Mouse (Mus musculus) CH12.LX (cell line): ENCODE measurements around the gene Ccdc89. TPM values are rescaled to one million over a fixed set of nuclear protein-coding genes. Genes with fewer than 3 reads are reported as not detected.

Experiments
- DNase-seq: peaks from one replicate; pipeline ENCODE4 v3.0.0-alpha.2; 2013; ENCODE audit errors: extremely low read depth
- H3K27ac ChIP-seq: 2 replicates; pipeline ENCODE4 v1.5.1; 2012; ENCODE audit warnings: low read depth, mild to moderate bottlenecking, control low read depth, moderate library complexity; ENCODE audit not compliant: insufficient read depth
- H3K27me3 ChIP-seq: replicated peaks from 2 replicates; pipeline ENCODE3; 2012; ENCODE audit warnings: inconsistent platforms
- H3K36me3 ChIP-seq, 2 experiments: replicated peaks in 1 of 2; 2 replicates each; pipeline versions ENCODE3 to v1.6.1; 2012; ENCODE audit warnings: inconsistent platforms in 1 of 2, low read length in 1 of 2, mild to moderate bottlenecking in 1 of 2, mixed read lengths in 1 of 2, moderate library complexity in 1 of 2; ENCODE audit not compliant: control insufficient read depth in 1 of 2, insufficient read depth in 1 of 2
- H3K4me1 ChIP-seq, 2 experiments: 2 replicates each; pipeline ENCODE4 v1.6.1; 2012; ENCODE audit warnings: inconsistent platforms in 1 of 2, moderate library complexity in 1 of 2; ENCODE audit not compliant: insufficient read depth in 2 of 2, control insufficient read depth in 1 of 2
- H3K4me2 ChIP-seq: 2 replicates; pipeline ENCODE4 v1.6.1; 2012; ENCODE audit warnings: low read depth, mild to moderate bottlenecking, control low read depth; ENCODE audit not compliant: poor library complexity, insufficient read depth, severe bottlenecking
- H3K4me3 ChIP-seq, 3 experiments: fragments of 150-350 bp in 1 of 3; sonication (generic) in 1 of 3; replicated peaks in 1 of 3; 2 replicates each; pipeline versions ENCODE3 to v1.5.1; 2011 to 2012; ENCODE audit warnings: low read depth in 2 of 3, low read length in 2 of 3, mild to moderate bottlenecking in 2 of 3, moderate library complexity in 2 of 3, control low read depth in 1 of 3, improper control_type of control experiment in 1 of 3, inconsistent platforms in 1 of 3, mixed read lengths in 1 of 3; ENCODE audit not compliant: poor library complexity in 1 of 3
- H3K79me2 ChIP-seq: replicated peaks from 2 replicates; pipeline ENCODE4 v1.6.1; 2012; ENCODE audit warnings: mild to moderate bottlenecking, moderate library complexity; ENCODE audit not compliant: control insufficient read depth, poor library complexity, insufficient read depth, severe bottlenecking; ENCODE audit errors: extremely low read depth
- H3K9ac ChIP-seq: 2 replicates; pipeline ENCODE4 v1.6.1; 2012; ENCODE audit warnings: low read depth, mild to moderate bottlenecking, control low read depth, moderate library complexity; ENCODE audit not compliant: insufficient read depth
- H3K9me3 ChIP-seq: replicated peaks from 2 replicates; pipeline ENCODE3; 2012; ENCODE audit warnings: low read length, inconsistent platforms, mixed read lengths
- BHLHE40 ChIP-seq: IDR thresholded peaks from 2 replicates; pipeline ENCODE4 v1.6.1; 2011; ENCODE audit warnings: mild to moderate bottlenecking, low read depth, low read length, improper control_type of control experiment
- CHD1 ChIP-seq: IDR thresholded peaks from 2 replicates; pipeline ENCODE4 v1.6.1; 2012; ENCODE audit warnings: low read depth, low read length, improper control_type of control experiment, inconsistent platforms
- CHD2 ChIP-seq: IDR thresholded peaks from 2 replicates; pipeline ENCODE4 v1.6.1; 2011; ENCODE audit warnings: low read length, improper control_type of control experiment
- CTCF ChIP-seq, 2 experiments: IDR thresholded peaks in 1 of 2; conservative IDR thresholded peaks in 1 of 2; 2 replicates each; pipeline ENCODE4 v1.5.1; 2011 to 2012; ENCODE audit warnings: low read depth in 2 of 2, low read length in 2 of 2, improper control_type of control experiment in 1 of 2, inconsistent platforms in 1 of 2, mild to moderate bottlenecking in 1 of 2, moderate library complexity in 1 of 2
- E2F4 ChIP-seq: IDR thresholded peaks from 2 replicates; pipeline ENCODE4 v1.6.1; 2011; ENCODE audit warnings: low read depth, low read length, improper control_type of control experiment; ENCODE audit not compliant: insufficient replicate concordance
- ELF1 ChIP-seq: IDR thresholded peaks from 2 replicates; pipeline ENCODE4 v1.6.1; 2014; ENCODE audit warnings: low read depth, mild to moderate bottlenecking, inconsistent platforms, low read length, improper control_type of control experiment
- EP300 ChIP-seq: IDR thresholded peaks from 2 replicates; pipeline ENCODE4 v1.6.1; 2011; ENCODE audit warnings: low read length, improper control_type of control experiment
- ETS1 ChIP-seq: conservative IDR thresholded peaks from 2 replicates; pipeline ENCODE4 v1.6.1; 2012; ENCODE audit warnings: low read depth, mild to moderate bottlenecking, inconsistent platforms, low read length, improper control_type of control experiment, moderate library complexity
- HCFC1 ChIP-seq: IDR thresholded peaks from 2 replicates; pipeline ENCODE4 v1.6.1; 2012; ENCODE audit warnings: low read depth, mild to moderate bottlenecking, inconsistent platforms, low read length, improper control_type of control experiment
- IRF4 ChIP-seq: IDR thresholded peaks from 2 replicates; pipeline ENCODE4 v1.6.1; 2014; ENCODE audit warnings: low read depth, mild to moderate bottlenecking, inconsistent platforms, low read length, improper control_type of control experiment
- JUN ChIP-seq: IDR thresholded peaks from 2 replicates; pipeline ENCODE4 v1.6.1; 2011; ENCODE audit warnings: low read depth, mild to moderate bottlenecking, low read length, improper control_type of control experiment, moderate library complexity; ENCODE audit not compliant: insufficient read depth
- JUND ChIP-seq: conservative IDR thresholded peaks from 2 replicates; pipeline ENCODE4 v1.6.1; 2011; ENCODE audit warnings: low read depth, low read length, improper control_type of control experiment
- MAFK ChIP-seq: IDR thresholded peaks from 2 replicates; pipeline ENCODE4 v1.6.1; 2011; ENCODE audit warnings: low read length, improper control_type of control experiment; ENCODE audit not compliant: insufficient replicate concordance
- MAX ChIP-seq: IDR thresholded peaks from 2 replicates; pipeline ENCODE4 v1.6.1; 2011; ENCODE audit warnings: low read length, improper control_type of control experiment
- MAZ ChIP-seq: IDR thresholded peaks from 2 replicates; pipeline ENCODE4 v1.6.1; 2012; ENCODE audit warnings: low read depth, mild to moderate bottlenecking, inconsistent platforms, low read length, improper control_type of control experiment, moderate library complexity
- MEF2A ChIP-seq: IDR thresholded peaks from 2 replicates; pipeline ENCODE4 v1.6.1; 2014; ENCODE audit warnings: low read depth, mild to moderate bottlenecking, inconsistent platforms, low read length, improper control_type of control experiment, borderline replicate concordance
- MXI1 ChIP-seq: IDR thresholded peaks from 2 replicates; pipeline ENCODE4 v1.6.1; 2011; ENCODE audit warnings: mild to moderate bottlenecking, low read depth, low read length, improper control_type of control experiment
- MYC ChIP-seq: IDR thresholded peaks from 2 replicates; pipeline ENCODE4 v1.6.1; 2011; ENCODE audit warnings: low read depth, mild to moderate bottlenecking, improper control_type of control experiment, low read length
- NELFE ChIP-seq: IDR thresholded peaks from 2 replicates; pipeline ENCODE4 v1.6.1; 2011; ENCODE audit warnings: low read depth, low read length, improper control_type of control experiment
- PAX5 ChIP-seq: IDR thresholded peaks from 2 replicates; pipeline ENCODE4 v1.6.1; 2012; ENCODE audit warnings: low read length, inconsistent platforms, mixed read lengths
- POLR2A ChIP-seq: IDR thresholded peaks from 2 replicates; pipeline ENCODE4 v1.6.1; 2011; ENCODE audit warnings: low read depth, mild to moderate bottlenecking, improper control_type of control experiment, low read length
- POLR2AphosphoS2 ChIP-seq: IDR thresholded peaks from 2 replicates; pipeline ENCODE4 v1.6.1; 2011; ENCODE audit warnings: low read depth, low read length, improper control_type of control experiment
- SIN3A ChIP-seq: IDR thresholded peaks from 2 replicates; pipeline ENCODE4 v1.6.1; 2012; ENCODE audit warnings: low read length, improper control_type of control experiment, inconsistent platforms
- SMC3 ChIP-seq: IDR thresholded peaks from 2 replicates; pipeline ENCODE4 v1.6.1; 2011; ENCODE audit warnings: low read depth, low read length, improper control_type of control experiment
- TCF12 ChIP-seq: IDR thresholded peaks from 2 replicates; pipeline ENCODE4 v1.6.1; 2014; ENCODE audit warnings: low read depth, mild to moderate bottlenecking, inconsistent platforms, low read length, improper control_type of control experiment
- UBTF ChIP-seq: IDR thresholded peaks from 2 replicates; pipeline ENCODE4 v1.6.1; 2012; ENCODE audit warnings: low read depth, mild to moderate bottlenecking, inconsistent platforms, low read length, improper control_type of control experiment, moderate library complexity
- USF1 ChIP-seq: IDR thresholded peaks from 2 replicates; pipeline ENCODE4 v1.6.1; 2014; ENCODE audit warnings: low read depth, mild to moderate bottlenecking, inconsistent platforms, low read length, improper control_type of control experiment
- USF2 ChIP-seq: conservative IDR thresholded peaks from 2 replicates; pipeline ENCODE4 v1.6.1; 2011; ENCODE audit warnings: low read depth, low read length, improper control_type of control experiment
- ZC3H11A ChIP-seq: IDR thresholded peaks from 2 replicates; pipeline ENCODE4 v1.6.1; 2012; ENCODE audit warnings: low read depth, mild to moderate bottlenecking, inconsistent platforms, low read length, improper control_type of control experiment
- ZMIZ1 ChIP-seq: IDR thresholded peaks from 2 replicates; pipeline ENCODE4 v1.6.1; 2012; ENCODE audit warnings: low read depth, mild to moderate bottlenecking, inconsistent platforms, low read length, improper control_type of control experiment
- ZNF384 ChIP-seq: IDR thresholded peaks from 2 replicates; pipeline ENCODE4 v1.6.1; 2012; ENCODE audit warnings: low read depth, low read length, improper control_type of control experiment, inconsistent platforms
- dilution Hi-C: fragments of 300-500 bp; cut with MboI; formaldehyde crosslinking; loops from 2 replicates; pipeline ENCODE4 v1.14.3; 2020; ENCODE audit warnings: low sequenced_read_pairs; ENCODE audit not compliant: extremely low pct_unique_long_range_greater_than_20kb, extremely low pct_ligation_motif_present
- in situ Hi-C: fragments of 300-500 bp; cut with MboI; formaldehyde crosslinking; loops from 3 replicates; pipeline ENCODE4 v1.14.3; 2019; ENCODE audit warnings: low sequenced_read_pairs, low pct_ligation_motif_present, low pct_unique_long_range_greater_than_20kb, mixed read lengths
- polyA plus RNA-seq: library from polyadenylated mRNA; unstranded; fragments of >175 nt; gene quantifications from 2 replicates; pipeline ENCODE4 v1.2.1, GENCODE M21; 2012; ENCODE audit warnings: low read depth; ENCODE audit not compliant: insufficient read length
- total RNA-seq, 2 experiments: library from RNA; depleted of rRNA; stranded (reverse); fragments of 300-350 nt in 1 of 2; fragments of >200 nt in 1 of 2; gene quantifications; 2 replicates each; pipeline ENCODE4 v1.2.3; 2012 to 2014

Ccdc89 gene
- total and polyA plus RNA-seq, 3 experiments, result not detected

DNA sequence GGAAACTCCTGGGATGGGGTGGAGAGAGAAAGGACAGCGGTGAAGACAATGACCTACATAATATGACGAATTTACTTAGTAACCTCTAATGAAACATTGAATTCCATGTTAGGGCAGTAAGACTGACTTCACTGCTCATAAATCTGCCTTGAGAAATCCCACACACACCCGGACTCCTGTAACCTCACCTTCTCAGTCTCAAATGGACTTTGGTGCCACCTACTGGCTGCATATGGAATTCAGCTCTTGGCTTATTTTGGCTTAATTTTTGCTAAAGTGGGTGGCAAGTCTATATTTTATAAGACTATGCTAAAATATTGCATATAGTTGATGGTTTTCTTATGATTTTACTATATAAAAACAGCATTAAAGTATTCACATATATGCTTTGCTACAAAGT, 16.4 kb upstream of the Ccdc89 start:
- TF ChIP-seq IRF4 (peak; percentile 51; the same call in 1 of the 2 replicates), UBTF (no peak), MXI1 (no peak), MAFK (no peak), SIN3A (0 out of 2 replicates have a peak, but pooled peaks have one; percentile 34), USF2 (no peak), BHLHE40 (0 out of 2 replicates have a peak, but pooled peaks have one; percentile 32), CHD2 (no peak), CHD1 (no peak), SMC3 (peak; percentile 90), MYC (peak; percentile 53; the same call in 1 of the 2 replicates), EP300 (0 out of 2 replicates have a peak, but pooled peaks have one; percentile 10), CTCF (conservative IDR thresholded peaks at IDR 0.05 in 1 of 2, IDR thresholded peaks at IDR 0.05 in 1 of 2; ENCODE audit: low read depth in 2 of 2, low read length in 2 of 2) (peak; percentile 64 to 96), JUN (peak; percentile 21; the same call in 1 of the 2 replicates), ELF1 (0 out of 2 replicates have a peak, but pooled peaks have one; percentile 21), ZNF384 (peak; percentile 24; the same call in 1 of the 2 replicates), TCF12 (0 out of 2 replicates have a peak, but pooled peaks have one; percentile 38), MAX (peak; percentile 45; the same call in 1 of the 2 replicates), NELFE (peak; percentile 63; the same call in 1 of the 2 replicates), MAZ (0 out of 2 replicates have a peak, but pooled peaks have one; percentile 54), ZC3H11A (peak; percentile 86), JUND (peak; percentile 44; the same call in 1 of the 2 replicates)
- Histone ChIP-seq H3K4me1 (no peaks in the 10 kb centered on the region), H3K4me3 (no peak overlapping the region), H3K27me3 (no peaks in the 10 kb centered on the region), H3K9me3 (no peaks in the 10 kb centered on the region), H3K9ac (no peak overlapping the region), H3K4me2 (no peak overlapping the region), H3K27ac (no peak overlapping the region), H3K79me2 (no peaks in the 10 kb centered on the region), H3K36me3 (no peaks in the 10 kb centered on the region)
- in situ Hi-C loops (loop anchor here (10.0 kb wide), 1 partner anchor 125 kb away; no protein-coding TSS in a partner anchor), dilution Hi-C loops (no loop called here)
- peak; percentile 69 for DNase-seq

DNA sequence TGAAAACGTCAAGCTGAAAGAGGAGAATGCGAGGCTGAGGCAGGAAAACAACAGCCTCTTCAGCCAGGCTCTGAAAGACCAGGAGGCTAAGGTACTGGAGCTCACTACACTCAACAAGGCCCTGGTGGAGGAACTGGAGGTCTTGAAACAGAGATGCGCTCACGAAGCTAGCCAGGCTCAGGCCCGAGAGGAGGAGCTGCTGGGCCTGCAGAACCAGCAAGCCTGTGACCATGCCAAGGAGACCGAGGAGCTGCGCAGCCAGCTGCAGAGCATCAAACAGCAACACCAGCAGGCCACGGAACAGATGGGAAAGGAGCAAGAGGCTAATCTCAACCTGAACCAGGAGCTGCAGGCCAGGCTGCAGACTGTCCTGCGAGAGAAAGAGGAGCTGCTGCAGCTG, 629 bp downstream of the Ccdc89 start:
- Histone ChIP-seq H3K9ac (no peak overlapping the region), H3K9me3 (no peaks in the 10 kb centered on the region), H3K27me3 (no peaks in the 10 kb centered on the region), H3K79me2 (no peaks in the 10 kb centered on the region), H3K4me3 (no peak overlapping the region), H3K4me1 (no peaks in the 10 kb centered on the region), H3K36me3 (no peaks in the 10 kb centered on the region), H3K27ac (no peak overlapping the region), H3K4me2 (no peak overlapping the region)
- no peak for TF ChIP-seq BHLHE40
- no peak for TF ChIP-seq MEF2A
- no peak for TF ChIP-seq MAZ
- TF ChIP-seq PAX5, result no peak
- no peak for TF ChIP-seq ZMIZ1
- TF ChIP-seq JUN, result no peak
- no peak for TF ChIP-seq ZNF384
- no peak for TF ChIP-seq SMC3
- no peak for TF ChIP-seq USF1
- TF ChIP-seq POLR2A, result no peak
- no peak for TF ChIP-seq ETS1
- TF ChIP-seq HCFC1, result no peak
- TF ChIP-seq E2F4, result no peak
- no peak for TF ChIP-seq CTCF (conservative IDR thresholded peaks at IDR 0.05 in 1 of 2, IDR thresholded peaks at IDR 0.05 in 1 of 2; ENCODE audit: low read depth in 2 of 2, low read length in 2 of 2)
- no peak for TF ChIP-seq MAFK
- TF ChIP-seq POLR2AphosphoS2, result no peak
- dilution Hi-C loops (no loop called here), in situ Hi-C loops (loop anchor here (25.0 kb wide), 1 partner anchor 415 kb away; no protein-coding TSS in a partner anchor)
- DNase-seq, result no peak
